Mouse (Mus musculus) midbrain, embryonic 11.5 days (tissue): ENCODE data around the gene Plcg1. TPM values are rescaled to one million over a fixed set of nuclear protein-coding genes. Genes with fewer than 3 reads are reported as not detected.

Experiments
- ATAC-seq: fragments of 200-750 bp; cut with Nextera tagmentation; 2 replicates; pipeline ENCODE4 v1.8.0; 2017; ENCODE audit warnings: moderate TSS enrichment, moderate library complexity; ENCODE audit not compliant: low FRiP score
- DNase-seq: peaks from one replicate; pipeline ENCODE4 v3.0.0; 2015; ENCODE audit warnings: low spot score; ENCODE audit errors: missing footprints
- H3K27ac ChIP-seq: fragments of 300-500 bp; sonication (generic); 2 replicates; pipeline ENCODE4 v1.5.1; 2014; ENCODE audit warnings: low read depth, low read length
- H3K27me3 ChIP-seq: fragments of 300-500 bp; sonication (generic); 2 replicates; pipeline ENCODE4 v1.6.1; 2014; ENCODE audit warnings: mild to moderate bottlenecking, low read length, moderate library complexity, mixed read lengths; ENCODE audit not compliant: control insufficient read depth, insufficient read depth
- H3K36me3 ChIP-seq: fragments of 300-500 bp; sonication (generic); 2 replicates; pipeline ENCODE4 v1.6.1; 2014; ENCODE audit warnings: mild to moderate bottlenecking, low read length, moderate library complexity, mixed read lengths; ENCODE audit not compliant: control insufficient read depth, insufficient read depth
- H3K4me1 ChIP-seq: fragments of 300-500 bp; sonication (generic); 2 replicates; pipeline ENCODE4 v1.6.1; 2014; ENCODE audit warnings: low read length; ENCODE audit not compliant: control insufficient read depth, insufficient read depth
- H3K4me2 ChIP-seq: fragments of 300-500 bp; sonication (generic); 2 replicates; pipeline ENCODE4 v1.6.1; 2014; ENCODE audit warnings: mild to moderate bottlenecking, moderate library complexity
- H3K4me3 ChIP-seq: fragments of 300-500 bp; sonication (generic); 2 replicates; pipeline ENCODE4 v1.5.1; 2014; ENCODE audit warnings: low read depth, low read length
- H3K9ac ChIP-seq: fragments of 300-500 bp; sonication (generic); 2 replicates; pipeline ENCODE4 v1.6.1; 2014; ENCODE audit warnings: low read length
- H3K9me3 ChIP-seq: fragments of 300-500 bp; sonication (generic); 2 replicates; pipeline ENCODE4 v1.6.1; 2016; ENCODE audit warnings: low read length; ENCODE audit not compliant: control insufficient read depth
- WGBS: fragments of 180-500 bp; shearing (Covaris S2); extraction: QIAGEN DNeasy Blood & Tissue Kit; methylation state at CpG from one replicate; pipeline ENCODE4 v1.1.7; 2014; 5-methylcytosine and 5-hydroxymethylcytosine counted together
- polyA plus RNA-seq: library from polyadenylated mRNA; unstranded; fragments of >200 nt; fragmentation: Nextera tagmentation; extraction: Ambion mirVana; gene quantifications from 2 replicates; pipeline ENCODE4 v1.2.1, GENCODE M21; 2014

Gene Plcg1
- polyA plus RNA-seq, 1 experiment from 2014 or later = 64.0 TPM

DNA sequence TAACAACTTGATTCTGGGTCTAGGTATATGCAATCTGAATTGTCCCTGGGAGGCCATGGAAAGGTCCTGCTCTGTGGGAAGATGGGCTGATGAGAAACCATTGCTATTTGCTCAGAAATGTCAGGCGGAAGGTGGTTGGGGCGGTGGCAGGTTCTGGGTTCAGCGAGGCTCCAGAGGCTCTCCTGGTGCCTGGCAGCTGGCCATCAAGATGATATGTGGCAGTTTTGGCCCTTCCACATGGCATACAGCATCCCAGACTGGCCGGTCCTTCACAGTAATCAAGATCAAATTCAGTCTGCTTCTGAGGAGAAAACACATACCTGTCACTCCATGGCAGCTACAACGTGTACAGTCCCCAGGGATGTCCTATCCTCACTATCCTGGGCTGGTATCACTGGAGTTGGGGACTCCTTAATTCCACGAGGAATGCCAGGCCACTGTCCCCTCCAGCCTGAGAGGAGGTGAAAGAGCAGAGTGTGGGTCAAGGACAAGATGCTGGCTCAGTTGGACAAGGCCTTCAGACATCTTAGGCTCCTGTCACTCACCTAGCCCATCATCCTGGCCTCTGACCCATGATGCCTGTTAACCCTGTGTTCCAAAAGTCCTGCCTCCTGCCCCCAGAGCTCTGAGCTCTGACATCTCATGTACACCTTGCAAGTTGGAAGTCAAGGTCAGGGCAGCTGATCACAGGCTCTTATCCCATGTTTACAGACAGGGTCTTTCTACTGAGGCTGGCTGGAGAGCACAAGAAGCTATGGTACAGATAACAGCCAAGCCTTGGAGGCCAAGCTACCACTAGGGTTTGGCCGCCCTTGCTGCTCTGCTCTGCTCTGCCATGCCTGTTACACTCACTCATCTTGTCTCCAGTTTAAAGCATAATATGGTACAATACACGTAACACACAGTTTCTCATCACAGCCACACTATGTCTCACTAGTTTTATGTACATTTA is 40.5 kb downstream of the Plcg1 start:
- 0 out of 2 replicates have a peak, but pooled peaks have one; percentile 14 for ATAC-seq
- WGBS = 89% methylated on average over 8 of the region's 8 CpGs
- Histone ChIP-seq H3K9ac (no peak overlapping the region), H3K9me3 (no peaks in the 10 kb centered on the region), H3K27me3 (no peaks in the 10 kb centered on the region), H3K36me3 (no peaks in the 10 kb centered on the region), H3K4me1 (no peaks in the 10 kb centered on the region), H3K27ac (no peak overlapping the region), H3K4me3 (no peak overlapping the region), H3K4me2 (no peak overlapping the region)
- DNase-seq = peak; percentile 83

GRCm38 (mm10) chr2:160778034-160778433 is 46.9 kb downstream of the Plcg1 start:
- ATAC-seq (no peak), DNase-seq (no peak)
- no peaks in the 10 kb centered on the region for H3K27me3 ChIP-seq
- no peak overlapping the region for H3K4me3 ChIP-seq
- H3K27ac ChIP-seq = no peak overlapping the region
- no peak overlapping the region for H3K4me2 ChIP-seq
- WGBS = 82% methylated on average over 2 of the region's 2 CpGs
- H3K36me3 ChIP-seq = no peaks in the 10 kb centered on the region
- no peaks in the 10 kb centered on the region for H3K9me3 ChIP-seq
- no peaks in the 10 kb centered on the region for H3K4me1 ChIP-seq
- no peak overlapping the region for H3K9ac ChIP-seq

- H3K27me3 ChIP-seq = no peaks in the 10 kb centered on the region
- WGBS = 93% methylated on average over 13 of the region's 13 CpGs
- no peak overlapping the region for H3K27ac ChIP-seq
- ATAC-seq (no peak), DNase-seq (no peak)
- H3K4me3 ChIP-seq = no peak overlapping the region
- H3K4me1 ChIP-seq = no peaks in the 10 kb centered on the region
- H3K4me2 ChIP-seq = no peak overlapping the region
- no peaks in the 10 kb centered on the region for H3K36me3 ChIP-seq
- no peak overlapping the region for H3K9ac ChIP-seq
- no peaks in the 10 kb centered on the region for H3K9me3 ChIP-seq
Observed at GRCm38 (mm10) chr2:160780154-160780833, 49.2 kb downstream of the Plcg1 start.

- no peak overlapping the region for H3K4me2 ChIP-seq
Observed at GRCm38 (mm10) chr2:160780834-160781219, 49.7 kb downstream of the Plcg1 start.

GRCm38 (mm10) chr2:160786333-160786732 is 55.2 kb downstream of the Plcg1 start:
- no peaks in the 10 kb centered on the region for H3K9me3 ChIP-seq
- no peak overlapping the region for H3K9ac ChIP-seq
- H3K27ac ChIP-seq = no peak overlapping the region
- no peaks in the 10 kb centered on the region for H3K36me3 ChIP-seq
- no peak overlapping the region for H3K4me2 ChIP-seq
- ATAC-seq (no peak), DNase-seq (no peak)
- H3K4me1 ChIP-seq = no peaks in the 10 kb centered on the region
- H3K27me3 ChIP-seq = no peaks in the 10 kb centered on the region
- no peak overlapping the region for H3K4me3 ChIP-seq
- 79% methylated on average over 1 of the region's 1 CpGs for WGBS

More at GRCm38 (mm10) chr2:160780834-160781219, 49.7 kb downstream of the Plcg1 start:
- H3K27me3 ChIP-seq = no peaks in the 10 kb centered on the region
- WGBS = 90% methylated on average over 2 of the region's 2 CpGs
- DNase-seq = no peak
- H3K4me1 ChIP-seq = no peaks in the 10 kb centered on the region
- H3K9ac ChIP-seq = no peak overlapping the region
- H3K9me3 ChIP-seq = no peaks in the 10 kb centered on the region
- no peak for ATAC-seq
- no peak overlapping the region for H3K4me3 ChIP-seq
- H3K27ac ChIP-seq = no peak overlapping the region
- H3K36me3 ChIP-seq = no peaks in the 10 kb centered on the region

- H3K4me2 ChIP-seq = no peak overlapping the region
- H3K4me3 ChIP-seq = no peak overlapping the region
- H3K4me1 ChIP-seq = no peaks in the 10 kb centered on the region
- H3K9me3 ChIP-seq = no peaks in the 10 kb centered on the region
- no peak overlapping the region for H3K27ac ChIP-seq
- ATAC-seq (no peak), DNase-seq (no peak)
- no peaks in the 10 kb centered on the region for H3K27me3 ChIP-seq
- 95% methylated on average over 1 of the region's 1 CpGs for WGBS
- H3K9ac ChIP-seq = no peak overlapping the region
- H3K36me3 ChIP-seq = no peaks in the 10 kb centered on the region
Observed at GRCm38 (mm10) chr2:160789046-160789445, 57.9 kb downstream of the Plcg1 start.

DNA sequence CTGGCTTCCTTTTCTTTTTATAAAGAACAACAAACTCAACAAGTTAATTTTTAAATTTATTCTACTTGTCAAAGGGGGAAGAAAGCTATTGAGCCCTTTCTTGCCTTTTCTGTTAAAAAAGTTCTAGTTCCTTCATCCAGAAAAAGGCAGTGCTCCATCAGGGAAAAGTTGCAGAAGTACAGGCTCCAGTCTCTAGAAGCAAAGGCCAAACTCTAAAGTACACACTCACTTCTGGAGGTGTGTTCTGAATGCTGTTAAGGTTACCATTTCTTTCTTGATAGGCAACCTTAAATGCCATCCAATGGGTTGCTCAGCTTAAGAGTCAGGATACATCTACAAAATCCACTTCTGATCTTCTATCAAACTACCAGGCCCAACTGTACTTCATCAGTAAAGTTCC is 58.6 kb downstream of the Plcg1 start:
- ATAC-seq (no peak), DNase-seq (no peak)
- no peak overlapping the region for H3K4me2 ChIP-seq

DNA sequence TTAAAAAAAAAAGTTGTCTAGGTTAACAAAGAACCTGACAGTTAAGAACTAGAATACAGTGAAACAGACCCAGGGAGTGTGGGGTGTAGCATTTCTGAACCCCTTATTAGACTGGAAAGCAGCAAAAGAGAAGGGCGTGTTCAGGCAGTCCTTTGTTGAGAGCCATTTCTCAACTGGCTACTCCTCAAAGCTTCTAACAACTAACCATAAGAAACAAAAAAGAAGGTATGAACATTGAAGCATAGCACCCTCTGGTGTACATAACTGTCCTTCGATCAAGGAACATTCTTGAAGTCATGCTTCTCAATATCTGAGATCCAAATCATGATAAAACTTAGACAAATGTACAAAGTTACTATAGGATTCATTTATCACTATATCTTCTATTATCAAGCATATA is 62.0 kb downstream of the Plcg1 start:
- Histone ChIP-seq H3K9ac (no peak overlapping the region), H3K4me2 (no peak overlapping the region), H3K4me3 (no peak overlapping the region), H3K9me3 (no peaks in the 10 kb centered on the region), H3K27ac (no peak overlapping the region), H3K27me3 (no peaks in the 10 kb centered on the region), H3K36me3 (no peaks in the 10 kb centered on the region), H3K4me1 (no peaks in the 10 kb centered on the region)
- ATAC-seq (no peak), DNase-seq (no peak)
- WGBS = 82% methylated on average over 2 of the region's 2 CpGs

More for the DNA sequence above, 58.6 kb downstream of the Plcg1 start:
- Histone ChIP-seq H3K9me3 (no peaks in the 10 kb centered on the region), H3K36me3 (no peaks in the 10 kb centered on the region), H3K27ac (no peak overlapping the region), H3K4me1 (no peaks in the 10 kb centered on the region), H3K4me3 (no peak overlapping the region), H3K9ac (no peak overlapping the region), H3K27me3 (no peaks in the 10 kb centered on the region)

DNA sequence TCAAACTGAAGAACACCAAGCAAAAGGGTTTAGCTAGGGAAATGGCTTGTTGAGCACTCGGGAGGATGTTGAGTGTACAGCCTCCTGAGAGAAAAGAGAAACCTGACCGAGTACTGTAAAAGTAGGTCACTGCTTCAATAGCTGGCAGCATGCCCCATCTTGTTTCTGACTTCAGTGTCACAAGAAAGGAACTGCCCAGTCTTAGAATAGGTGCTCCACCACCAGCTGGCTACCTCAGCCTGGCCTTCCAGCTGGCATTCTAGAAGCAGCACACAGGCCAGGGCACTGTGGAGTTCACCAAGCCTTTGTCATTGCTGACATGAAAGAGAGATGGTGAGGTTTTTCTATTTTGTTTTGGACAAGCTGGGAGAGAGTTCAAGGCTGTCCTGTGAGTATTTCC is 65.9 kb downstream of the Plcg1 start:
- Histone ChIP-seq H3K4me1 (no peaks in the 10 kb centered on the region), H3K4me2 (no peak overlapping the region), H3K9me3 (no peaks in the 10 kb centered on the region), H3K4me3 (no peak overlapping the region), H3K36me3 (no peaks in the 10 kb centered on the region), H3K27ac (no peak overlapping the region), H3K9ac (no peak overlapping the region), H3K27me3 (no peaks in the 10 kb centered on the region)
- no peak for DNase-seq
- ATAC-seq = no peak
- WGBS = 89% methylated on average over 2 of the region's 2 CpGs
